Mouse (Mus musculus) fat pad, adult 2 months (tissue): ENCODE measurements around the gene Gad1.

Source experiments
- DNase-seq: peaks from one replicate; pipeline ENCODE4 v3.0.0-alpha.2; 2011; ENCODE audit warnings: low read depth, low spot score; ENCODE audit errors: extremely low read depth

Gene Gad1

DNA sequence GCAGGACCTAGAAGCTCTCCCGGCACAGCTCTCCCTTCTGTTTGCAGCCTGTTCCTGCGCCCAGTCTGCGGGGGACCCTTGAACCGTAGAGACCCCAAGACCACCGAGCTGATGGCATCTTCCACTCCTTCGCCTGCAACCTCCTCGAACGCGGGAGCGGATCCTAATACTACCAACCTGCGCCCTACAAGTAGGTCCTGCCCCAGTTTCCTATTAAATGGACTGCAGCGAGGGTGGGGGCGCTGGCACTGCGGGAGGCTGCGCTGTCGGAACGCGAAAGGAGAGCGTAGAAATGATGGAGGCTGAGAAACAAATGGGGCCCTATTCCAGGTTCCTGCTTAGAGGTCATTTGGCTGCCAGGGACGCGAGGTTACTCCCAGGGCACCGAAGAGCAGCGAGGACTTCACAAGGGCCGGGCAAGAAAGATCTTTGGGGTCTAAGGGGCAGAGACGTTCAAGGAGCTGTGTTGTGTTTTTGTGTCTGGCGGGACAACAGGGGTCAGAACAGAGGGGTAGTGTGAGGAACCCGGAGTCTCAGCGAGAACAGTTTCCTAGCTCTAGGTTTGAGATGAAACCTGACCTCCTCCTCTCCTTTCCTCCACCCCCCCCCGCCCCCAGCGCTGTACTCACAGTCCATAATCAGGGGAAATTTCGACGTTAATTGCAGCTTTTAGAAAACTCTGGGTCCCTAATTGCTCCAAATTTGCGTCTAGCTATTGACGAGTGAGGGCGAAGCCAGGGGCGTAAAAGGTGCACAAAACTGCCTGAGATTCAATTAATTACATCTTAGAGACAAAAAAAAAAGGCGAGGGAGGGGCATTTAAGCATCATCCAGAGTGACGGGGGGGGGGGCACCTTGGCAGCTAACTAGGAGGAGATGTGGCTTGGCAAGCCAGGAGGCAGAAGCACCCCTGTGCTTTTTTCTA lies 11.1 kb downstream of the Gad1 start:
- no peak for DNase-seq

DNA sequence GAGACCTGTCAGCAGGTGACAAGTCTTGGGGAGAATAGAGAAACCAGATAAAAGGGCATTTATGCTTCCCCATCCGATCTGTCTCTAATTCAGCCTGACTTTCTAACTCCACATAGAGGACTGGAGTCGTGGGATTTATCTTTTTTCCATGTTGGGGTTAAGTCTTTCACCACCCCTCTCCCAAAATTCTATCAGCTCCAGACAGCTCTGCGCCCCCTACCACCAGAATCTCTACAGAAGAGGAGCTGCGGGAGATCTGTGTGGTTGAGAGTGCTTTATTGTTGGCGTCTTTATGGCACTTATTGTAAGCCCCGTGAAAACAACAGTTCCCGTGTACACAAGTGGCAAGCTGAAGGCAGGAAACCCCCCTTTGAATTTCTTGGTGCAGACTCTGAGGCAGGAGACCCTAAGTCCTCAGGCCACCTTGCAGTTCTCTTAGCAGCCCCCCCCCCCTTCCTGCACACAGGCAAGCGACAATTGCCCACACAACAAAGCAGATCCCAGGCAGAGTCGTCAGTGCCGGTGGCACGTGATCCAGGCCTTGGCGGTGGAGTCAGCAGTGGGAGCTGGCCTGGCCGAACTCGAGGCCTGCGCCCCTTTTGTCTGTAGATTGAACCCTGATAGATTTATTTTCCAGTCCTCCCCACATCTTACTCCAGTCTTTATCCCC lies 11.9 kb downstream of the Gad1 start:
- no peak for DNase-seq

DNA sequence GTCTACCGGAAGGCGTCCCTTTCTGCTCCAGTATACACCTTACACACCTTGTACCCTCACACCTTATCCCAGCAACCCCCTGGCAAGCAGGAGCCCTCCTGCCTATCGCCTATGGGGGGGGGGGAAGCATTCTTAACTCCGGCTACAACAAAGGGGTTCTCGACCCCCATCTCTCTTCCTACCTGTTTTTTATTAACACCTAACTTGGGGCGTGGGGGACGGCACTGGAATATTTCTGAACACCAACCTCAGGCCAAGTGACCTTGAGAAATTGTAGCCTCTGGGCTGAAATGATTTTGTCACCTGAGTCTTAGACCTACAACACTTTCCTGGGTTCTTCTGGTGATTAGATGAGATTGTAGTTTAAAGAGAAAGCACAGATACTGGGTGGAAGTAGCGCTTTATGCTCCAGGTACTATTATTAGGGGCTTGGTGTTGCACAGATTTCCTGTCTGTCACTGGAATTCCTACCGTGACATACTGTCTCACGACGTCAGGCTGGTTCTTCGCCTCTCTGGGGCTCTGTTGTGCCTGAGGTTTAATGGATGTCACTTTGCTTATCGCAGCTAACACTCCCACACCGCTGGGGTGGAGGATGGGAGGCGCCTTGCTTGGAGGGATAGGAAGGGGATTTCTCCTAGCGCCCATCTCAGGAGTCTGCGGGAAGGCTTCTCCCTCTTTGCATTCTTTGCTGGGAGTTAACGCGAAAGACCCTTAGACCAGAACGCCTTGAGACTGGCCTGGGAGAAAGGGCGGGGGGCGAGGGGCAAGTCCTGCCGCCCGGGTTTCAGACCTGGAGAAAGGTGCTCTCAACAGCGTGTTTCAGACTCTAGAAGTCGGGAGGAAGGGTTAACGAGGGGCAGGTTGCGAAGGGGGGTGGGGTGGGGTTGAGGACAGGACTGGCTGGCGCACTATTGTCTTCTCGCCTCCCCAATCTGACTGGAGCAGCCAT lies 13.1 kb downstream of the Gad1 start:
- no peak for DNase-seq

DNA sequence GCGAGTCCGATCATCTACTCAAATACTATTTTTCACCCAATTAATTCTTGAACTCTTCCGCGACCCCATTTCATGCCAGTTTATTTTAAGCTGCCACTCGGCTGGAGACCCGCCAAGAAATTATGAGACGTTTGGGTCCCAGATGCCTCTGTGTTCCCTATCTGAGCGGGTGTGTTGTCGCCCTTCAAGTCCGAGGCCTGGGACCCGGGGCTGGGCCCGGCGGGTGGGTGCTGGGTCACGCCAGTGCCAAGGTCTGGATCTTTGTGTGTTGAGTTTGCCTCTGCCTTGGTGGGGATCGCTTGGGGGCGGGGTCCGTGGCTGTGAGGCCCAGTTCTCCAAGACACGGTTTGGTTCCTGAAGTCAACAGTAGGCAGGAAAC lies 13.7 kb downstream of the Gad1 start:
- no peak for DNase-seq

DNA sequence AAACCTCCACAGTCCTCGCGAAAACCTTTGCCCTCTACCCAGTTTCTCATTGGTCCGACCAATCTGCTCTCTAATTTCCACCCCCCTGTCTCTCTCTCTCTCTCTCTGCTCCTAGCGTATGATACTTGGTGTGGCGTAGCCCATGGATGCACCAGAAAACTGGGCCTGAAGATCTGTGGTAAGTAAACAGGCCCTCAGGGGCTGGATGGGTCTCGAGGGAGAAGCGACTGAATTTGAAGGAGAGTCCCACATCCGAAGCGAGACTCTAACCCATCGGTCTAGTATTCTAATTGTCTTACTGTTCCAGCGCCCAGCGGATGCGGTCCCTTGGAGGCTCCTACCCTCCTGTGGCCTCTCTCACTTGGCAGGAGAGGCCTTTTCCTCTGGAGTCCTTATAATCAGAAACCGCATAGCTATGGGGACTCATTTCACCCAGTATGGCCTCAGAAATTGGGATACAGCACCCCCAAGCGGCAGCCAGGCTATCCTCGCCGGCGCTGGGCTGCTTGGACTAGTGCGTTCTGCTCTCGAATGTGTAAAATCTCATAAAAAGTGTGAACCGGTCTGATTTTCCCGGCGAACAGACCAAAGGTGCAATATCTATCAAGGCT lies 14.3 kb downstream of the Gad1 start:
- DNase-seq = no peak

DNA sequence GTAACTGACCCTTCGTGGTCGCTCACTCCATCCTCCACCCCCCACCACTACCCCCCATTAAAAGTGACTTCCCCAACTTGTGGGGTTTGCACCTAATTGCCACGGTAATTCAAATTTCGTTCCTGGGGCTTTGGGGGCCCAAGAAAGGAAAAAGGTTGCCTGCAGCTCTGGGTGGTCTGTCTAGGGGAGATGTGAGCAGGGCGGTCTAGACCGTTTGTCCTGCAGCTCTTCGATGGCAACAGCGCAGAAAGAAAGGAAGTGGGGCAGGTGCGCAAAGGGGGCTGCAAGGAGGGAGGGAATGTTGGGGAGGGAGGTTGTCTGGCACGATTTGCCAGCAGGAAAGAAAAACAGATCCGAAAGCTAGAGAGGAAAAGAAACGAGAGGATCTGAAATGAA lies 14.8 kb downstream of the Gad1 start:
- no peak for DNase-seq

DNA sequence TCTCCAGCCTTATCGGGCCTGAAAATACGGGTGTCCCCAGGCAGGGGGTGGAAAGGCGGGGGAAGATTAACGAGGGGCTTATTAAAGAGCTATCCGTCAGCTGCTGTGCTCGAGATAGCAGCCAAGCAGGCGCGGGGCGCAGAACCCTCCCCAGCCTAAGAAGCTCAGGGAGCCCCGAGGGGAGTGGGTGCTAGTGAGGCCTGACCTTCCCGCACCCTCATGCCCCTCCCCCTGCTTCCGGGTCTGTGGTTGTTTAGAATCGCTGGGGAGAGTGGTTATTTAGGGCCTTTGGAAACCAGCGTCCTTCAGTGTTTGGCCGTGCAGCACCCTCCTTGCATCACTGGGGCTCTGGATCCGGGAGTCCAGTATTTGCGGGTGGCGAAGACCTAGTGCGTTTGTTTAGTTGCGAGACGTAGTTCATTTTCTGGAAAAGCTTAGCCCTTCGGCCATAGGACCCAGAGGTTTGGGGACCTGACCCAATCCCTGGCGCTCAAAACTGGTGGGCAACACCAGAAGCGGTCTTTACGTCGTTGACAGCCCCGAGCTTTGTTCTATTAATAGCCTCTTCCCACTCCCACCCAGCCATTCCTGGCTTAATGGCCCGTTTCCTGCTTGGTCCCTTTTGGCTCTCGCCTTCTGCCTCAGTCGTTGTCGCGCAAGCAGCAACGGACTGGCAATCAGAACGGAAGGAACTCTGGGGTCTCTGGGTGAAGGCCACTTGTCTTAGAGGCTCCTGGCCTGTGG lies 15.5 kb downstream of the Gad1 start:
- DNase-seq = no peak

DNA sequence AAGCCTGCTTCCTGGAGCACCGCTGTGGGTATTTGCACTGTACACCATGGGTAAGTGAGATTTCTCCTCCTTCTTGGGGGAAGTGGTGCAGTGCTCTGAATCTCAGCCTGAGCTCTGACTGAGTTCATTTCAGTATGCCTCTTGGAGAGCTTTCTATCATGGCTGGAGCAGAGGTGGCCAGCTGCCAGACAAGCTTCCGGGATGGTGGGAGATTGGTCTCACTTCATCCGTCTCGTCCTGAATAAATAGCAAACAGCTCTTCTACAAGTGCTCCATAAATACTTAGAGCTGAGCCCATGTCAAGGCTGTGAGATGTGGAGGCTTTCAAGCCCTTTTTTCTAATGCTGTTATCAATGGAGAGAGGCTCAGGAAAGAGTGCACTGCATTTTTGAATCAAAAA lies 18.8 kb downstream of the Gad1 start:
- DNase-seq = no peak

DNA sequence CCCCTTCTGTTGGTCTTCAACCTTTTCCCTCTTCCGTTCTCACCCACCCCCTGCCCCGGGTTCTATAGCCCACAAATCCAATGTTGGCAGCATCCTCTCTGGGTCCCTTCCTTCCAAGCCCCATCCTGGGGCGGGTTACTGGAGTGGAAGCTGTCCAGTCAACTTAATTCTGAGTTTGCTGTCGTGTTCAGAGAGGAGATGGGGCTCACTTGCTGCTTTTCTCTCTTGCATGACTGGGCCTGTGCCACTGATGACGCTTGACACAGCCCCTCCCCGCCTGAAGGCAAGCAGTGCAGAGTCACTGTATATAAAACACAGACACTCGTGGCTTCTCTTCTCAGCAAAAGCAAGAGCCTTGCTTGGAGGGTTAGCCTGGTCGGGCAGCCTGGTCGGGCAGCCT lies 19.4 kb downstream of the Gad1 start:
- no peak for DNase-seq

DNA sequence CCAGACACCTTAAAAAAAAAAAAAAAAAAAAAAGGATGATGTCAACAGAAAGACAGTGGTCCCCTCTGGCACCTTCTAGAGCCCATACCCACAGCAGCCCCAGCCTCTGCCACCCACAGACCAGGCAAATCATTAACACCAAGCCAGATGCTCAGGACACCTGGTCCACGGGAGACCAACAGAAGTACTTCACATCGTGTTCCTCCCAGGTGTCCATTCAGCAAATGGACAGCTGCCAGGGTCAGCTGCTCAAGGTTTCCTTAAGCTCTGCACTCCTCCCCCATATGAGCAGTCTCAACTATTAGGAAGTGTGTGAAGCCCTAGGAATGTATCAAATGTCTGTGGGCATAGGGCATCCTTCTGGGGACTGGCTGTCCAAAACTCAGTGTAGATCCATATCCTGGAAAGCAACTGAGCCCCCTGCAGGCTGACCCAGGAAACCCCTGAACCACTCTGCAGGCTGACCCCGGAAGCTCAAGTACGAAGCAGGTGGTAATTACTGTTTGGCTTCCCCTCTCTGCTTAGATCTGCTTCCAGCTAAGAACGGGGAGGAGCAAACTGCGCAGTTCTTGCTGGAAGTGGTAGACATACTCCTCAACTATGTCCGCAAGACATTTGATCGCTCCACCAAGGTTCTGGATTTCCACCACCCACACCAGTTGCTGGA lies 20.8 kb downstream of the Gad1 start:
- DNase-seq = no peak

DNA sequence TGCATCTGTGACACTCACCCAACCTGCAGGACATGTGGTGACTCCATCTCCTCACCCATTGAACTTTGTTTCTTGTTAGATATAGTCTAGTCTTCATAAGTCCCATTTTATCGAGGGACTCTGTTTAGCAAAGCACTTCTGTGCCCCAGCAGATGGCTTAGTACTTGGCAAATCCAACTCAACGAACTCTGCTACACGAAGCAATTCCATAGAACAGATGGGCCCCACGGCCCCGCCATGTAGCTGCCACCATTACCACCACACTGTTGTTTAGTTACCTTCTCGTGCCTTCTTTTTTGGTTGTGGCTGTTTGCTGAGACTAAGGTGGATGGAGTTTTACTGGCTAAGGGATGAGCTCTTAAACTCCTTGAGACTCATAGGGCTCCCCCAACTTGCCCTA lies 35.3 kb downstream of the Gad1 start:
- no peak for DNase-seq

DNA sequence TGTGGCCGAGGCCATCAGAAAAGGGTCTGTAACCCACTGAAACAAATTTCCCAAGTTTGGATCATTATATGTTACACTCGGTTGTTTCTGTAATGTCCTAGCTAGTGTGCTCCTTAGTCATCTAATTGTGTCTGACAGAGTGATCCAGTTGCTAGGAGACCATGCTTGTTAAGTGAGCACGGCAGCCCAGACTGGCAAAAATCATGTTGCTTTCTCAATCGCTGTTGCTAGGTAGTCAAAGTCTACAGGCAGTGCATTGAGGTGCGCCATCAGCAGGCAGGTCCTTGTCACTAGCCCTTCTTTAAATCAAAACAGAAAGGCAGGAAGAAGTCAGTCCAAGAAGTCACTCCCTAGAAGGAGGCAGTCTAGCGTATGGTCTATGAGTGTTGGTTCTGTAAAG lies 39.6 kb downstream of the Gad1 start:
- no peak for DNase-seq

DNA sequence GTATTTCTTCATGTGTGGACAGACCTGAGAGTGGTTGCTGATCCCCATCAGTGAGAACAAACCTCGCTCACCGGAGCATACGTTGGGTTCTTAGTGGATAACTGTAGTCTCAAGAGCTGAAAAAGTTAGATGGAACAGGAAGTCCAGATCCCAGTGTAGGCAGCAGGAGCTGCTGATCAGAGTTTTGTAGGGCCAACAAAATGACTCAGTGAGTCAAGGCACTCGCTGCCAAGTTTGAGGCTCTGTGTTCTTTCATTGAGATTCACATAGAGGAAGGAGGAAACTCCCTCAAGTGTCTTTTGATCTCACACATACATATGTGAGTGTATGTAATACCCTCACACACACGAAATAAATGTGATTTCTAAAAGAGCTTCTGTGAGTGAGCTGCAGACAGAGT lies 40.8 kb downstream of the Gad1 start:
- no peak for DNase-seq

DNA sequence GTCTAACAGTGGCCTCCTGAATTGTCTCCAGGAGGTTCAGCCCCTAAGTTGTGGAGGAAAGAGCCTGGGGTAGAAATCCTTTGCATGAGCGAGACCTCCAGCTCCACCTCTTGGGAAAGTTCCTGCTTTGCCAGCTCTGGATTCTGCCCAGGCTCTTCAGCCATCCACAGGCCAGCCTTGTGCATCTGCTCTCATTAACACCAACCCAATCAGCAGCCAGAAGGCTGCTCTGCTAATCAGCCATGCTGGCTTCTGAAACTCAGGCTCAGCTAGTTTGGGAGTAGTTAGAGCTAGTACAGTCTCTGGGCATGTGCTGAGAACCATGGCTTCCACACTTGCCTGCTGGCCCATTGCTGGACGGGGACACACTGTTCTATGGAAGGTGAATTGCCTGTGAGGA lies 43.0 kb downstream of the Gad1 start:
- DNase-seq = no peak

DNA sequence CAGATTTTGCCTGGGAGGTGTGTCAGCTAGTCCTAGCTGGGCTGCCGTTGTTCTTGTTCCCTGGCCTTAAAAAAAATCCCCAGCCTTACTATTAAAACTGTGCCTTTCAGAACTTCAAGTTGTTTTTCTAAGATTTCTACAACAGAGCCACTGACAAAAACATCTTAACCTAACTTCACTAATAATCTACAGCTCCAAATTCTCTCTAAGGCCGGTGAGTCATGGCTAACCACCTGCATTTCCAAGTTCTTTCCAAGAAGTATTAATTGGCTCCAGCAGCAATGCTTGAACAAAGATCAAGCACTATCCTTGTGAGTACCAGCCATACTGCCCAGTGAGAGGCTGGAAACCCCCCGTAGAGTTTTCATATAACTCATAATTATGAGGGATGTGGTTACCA lies 56.9 kb downstream of the Gad1 start:
- DNase-seq = no peak

DNA sequence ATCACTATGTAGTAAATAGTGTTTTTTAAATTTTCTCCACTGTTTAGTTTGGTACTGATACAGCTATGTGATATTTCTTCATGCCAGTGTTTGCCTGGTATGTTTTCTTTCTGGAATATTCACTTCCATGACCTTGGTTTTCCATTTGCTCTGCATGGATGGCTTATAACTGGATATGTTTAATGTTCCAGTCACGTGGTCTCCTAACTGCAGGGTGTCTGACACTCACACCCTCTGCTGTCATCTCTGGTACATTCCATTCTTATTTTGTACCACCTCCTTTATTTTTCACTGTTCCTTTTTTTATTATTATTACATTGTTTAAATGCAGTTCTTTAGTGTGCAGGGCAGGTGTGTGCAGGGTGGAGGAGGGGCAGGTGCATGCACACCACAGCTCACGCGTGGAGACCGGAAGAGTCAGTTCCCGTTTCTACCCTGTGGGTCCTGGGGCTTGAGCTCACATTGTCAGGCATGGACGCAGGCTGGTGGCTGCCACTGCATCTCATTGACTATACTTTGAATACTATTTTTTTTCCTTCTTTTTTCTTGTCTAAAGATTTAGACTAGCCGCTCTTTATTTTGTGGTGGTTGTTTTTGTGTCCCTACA lies 62.0 kb downstream of the Gad1 start:
- no peak for DNase-seq

DNA sequence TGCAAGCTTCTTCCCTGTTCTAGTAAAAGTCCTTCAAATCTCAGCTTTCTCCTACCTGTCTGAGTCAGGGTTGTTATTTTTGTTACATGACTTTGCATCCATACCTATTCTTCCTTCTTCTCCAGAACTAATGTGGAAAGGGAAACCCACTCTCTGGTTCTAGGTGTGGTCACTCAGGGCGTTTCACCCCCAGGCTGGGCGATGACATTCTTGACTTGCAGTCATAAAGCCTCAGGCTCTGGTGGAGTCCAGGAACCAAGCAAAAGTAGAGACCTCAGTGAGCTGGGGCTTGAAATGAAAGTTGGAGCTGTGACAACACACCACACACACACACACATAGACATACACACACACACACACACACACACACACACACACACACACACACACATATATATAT lies 63.2 kb downstream of the Gad1 start:
- no peak for DNase-seq

DNA sequence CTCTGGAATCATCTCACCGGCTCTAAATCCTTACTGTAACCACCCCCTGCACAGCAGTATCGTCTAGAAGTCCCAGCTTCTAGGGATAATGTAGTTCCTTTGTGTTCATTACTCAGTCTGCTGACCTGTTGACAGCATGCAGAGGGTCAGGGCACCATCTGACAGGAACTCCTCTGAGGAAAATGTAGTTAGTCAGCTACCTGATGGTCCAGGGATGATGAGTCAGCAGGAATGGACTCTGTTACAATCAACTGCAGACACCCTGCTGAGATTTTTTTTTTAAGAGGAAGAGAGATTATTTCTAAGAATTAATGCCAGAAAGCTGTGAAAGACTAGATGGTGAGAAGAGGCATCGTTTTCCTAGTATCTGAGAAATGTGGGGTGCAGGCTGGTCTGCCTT lies 63.7 kb downstream of the Gad1 start:
- DNase-seq = no peak

DNA sequence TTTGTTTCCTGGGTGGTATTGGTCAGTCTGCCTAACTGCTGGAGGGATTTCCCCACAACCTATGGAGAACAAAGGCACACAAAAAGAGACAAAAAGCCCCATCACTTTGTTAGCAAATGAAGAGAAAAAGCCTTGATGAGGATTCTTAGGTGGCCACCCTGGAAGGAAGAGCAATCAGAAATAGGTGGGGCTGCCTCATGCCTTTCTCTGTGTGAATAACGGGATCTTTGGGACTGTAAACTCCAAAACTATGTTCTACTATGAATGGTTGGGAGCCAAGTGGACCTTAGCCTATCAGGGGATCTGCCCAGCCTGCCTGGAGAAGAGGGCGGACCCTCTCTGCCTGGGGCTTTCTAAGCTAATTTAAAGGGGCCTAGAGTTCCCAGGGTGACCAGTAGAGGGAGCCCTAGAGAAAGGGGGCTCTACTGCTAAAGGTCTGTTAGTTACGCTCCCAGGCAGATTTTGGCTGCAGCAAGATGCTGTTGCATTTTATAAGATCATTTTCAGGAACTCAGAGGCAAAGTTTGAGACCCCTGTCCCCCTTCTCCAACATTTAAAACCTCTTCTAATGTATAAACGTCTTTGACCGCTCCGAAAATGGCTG lies 66.5 kb downstream of the Gad1 start:
- DNase-seq = no peak
